Mouse (Mus musculus) forebrain, embryonic 13.5 days (tissue): ENCODE results near the gene Samd4b. TPM values are rescaled to one million over a fixed set of nuclear protein-coding genes. Genes with fewer than 3 reads are reported as not detected.

Experiments
- ATAC-seq: fragments of 200-750 bp; cut with Nextera tagmentation; 2 replicates; pipeline ENCODE4 v1.8.0; 2017
- H3K27ac ChIP-seq: fragments of 300-500 bp; sonication (generic); 2 replicates; pipeline ENCODE4 v1.5.1; 2015; ENCODE audit warnings: inconsistent platforms, mild to moderate bottlenecking, moderate library complexity
- H3K27me3 ChIP-seq: fragments of 300-500 bp; sonication (generic); 2 replicates; pipeline ENCODE4 v1.6.1; 2015; ENCODE audit warnings: mild to moderate bottlenecking, inconsistent platforms
- H3K36me3 ChIP-seq: fragments of 300-500 bp; sonication (generic); 2 replicates; pipeline ENCODE4 v1.6.1; 2015; ENCODE audit warnings: mild to moderate bottlenecking, inconsistent platforms; ENCODE audit not compliant: poor library complexity, severe bottlenecking
- H3K4me1 ChIP-seq: fragments of 300-500 bp; sonication (generic); 2 replicates; pipeline ENCODE4 v1.6.1; 2015; ENCODE audit warnings: inconsistent platforms
- H3K4me2 ChIP-seq: fragments of 300-500 bp; sonication (generic); 2 replicates; pipeline ENCODE4 v1.6.1; 2015; ENCODE audit warnings: inconsistent platforms, mild to moderate bottlenecking, moderate library complexity
- H3K4me3 ChIP-seq: fragments of 300-500 bp; sonication (generic); 2 replicates; pipeline ENCODE4 v1.5.1; 2015; ENCODE audit warnings: mild to moderate bottlenecking, inconsistent platforms
- H3K9ac ChIP-seq: fragments of 300-500 bp; sonication (generic); 2 replicates; pipeline ENCODE4 v1.6.1; 2015; ENCODE audit warnings: mild to moderate bottlenecking, inconsistent platforms
- H3K9me3 ChIP-seq: fragments of 300-500 bp; sonication (generic); replicated peaks from 2 replicates; pipeline ENCODE4 v1.6.1; 2016; ENCODE audit warnings: inconsistent platforms
- WGBS: fragments of 180-500 bp; shearing (Covaris S2); methylation state at CpG from one replicate; pipeline ENCODE4 v1.1.7; 2015; 5-methylcytosine and 5-hydroxymethylcytosine counted together
- polyA plus RNA-seq: library from polyadenylated mRNA; unstranded; fragments of >200 nt; fragmentation: Nextera tagmentation; extraction: Ambion mirVana; gene quantifications from 2 replicates; pipeline ENCODE4 v1.2.1, GENCODE M21; 2015

Gene Samd4b
- polyA plus RNA-seq, 1 experiment from 2014 or later = 20.5 TPM

- Histone ChIP-seq H3K27ac (no peak overlapping the region), H3K4me3 (no peak overlapping the region), H3K4me2 (no peak overlapping the region), H3K36me3 (no peaks in the 10 kb centered on the region), H3K9me3 (no peaks in the 10 kb centered on the region), H3K4me1 (peaks cover 17% of the 10 kb centered on the region), H3K9ac (no peak overlapping the region), H3K27me3 (peaks cover 7% of the 10 kb centered on the region; the same call in 1 of the 2 replicates)
- WGBS = 69% methylated on average over 13 of the region's 13 CpGs
- no peak for ATAC-seq
These were observed 149.8 kb downstream of the Samd4b start for GRCm38 (mm10) chr7:28447865-28448820.

GRCm38 (mm10) chr7:28447101-28447830 lies 150.7 kb downstream of the Samd4b start:
- H3K27me3 ChIP-seq = peaks cover 7% of the 10 kb centered on the region; the same call in 1 of the 2 replicates
- H3K4me1 ChIP-seq = peaks cover 11% of the 10 kb centered on the region
- H3K4me2 ChIP-seq = no peak overlapping the region
- no peak overlapping the region for H3K9ac ChIP-seq
- no peak for ATAC-seq
- no peaks in the 10 kb centered on the region for H3K9me3 ChIP-seq
- no peak overlapping the region for H3K4me3 ChIP-seq
- 14% methylated on average over 12 of the region's 12 CpGs for WGBS
- no peak overlapping the region for H3K27ac ChIP-seq
- no peaks in the 10 kb centered on the region for H3K36me3 ChIP-seq

- 5% methylated on average over 12 of the region's 12 CpGs for WGBS
- H3K4me2 ChIP-seq = no peak overlapping the region; the same call in 1 of the 2 replicates
- no peak overlapping the region for H3K9ac ChIP-seq
- H3K4me3 ChIP-seq = no peak overlapping the region
- peak; percentile 57; the same call in 1 of the 2 replicates for ATAC-seq
- H3K36me3 ChIP-seq = no peaks in the 10 kb centered on the region
- H3K27ac ChIP-seq = no peak overlapping the region
- peaks cover 7% of the 10 kb centered on the region; the same call in 1 of the 2 replicates for H3K27me3 ChIP-seq
- no peaks in the 10 kb centered on the region for H3K9me3 ChIP-seq
- H3K4me1 ChIP-seq = peaks cover 11% of the 10 kb centered on the region
These were observed 151.5 kb downstream of the Samd4b start for GRCm38 (mm10) chr7:28446446-28446845.

- Histone ChIP-seq H3K9ac (no peak overlapping the region), H3K4me2 (no peak overlapping the region), H3K4me3 (no peak overlapping the region), H3K9me3 (no peaks in the 10 kb centered on the region), H3K27ac (no peak overlapping the region), H3K4me1 (peaks cover 11% of the 10 kb centered on the region), H3K36me3 (no peaks in the 10 kb centered on the region), H3K27me3 (peaks cover 7% of the 10 kb centered on the region; the same call in 1 of the 2 replicates)
- ATAC-seq = no peak
- WGBS = 86% methylated on average over 13 of the region's 13 CpGs
These were observed 153.5 kb downstream of the Samd4b start for GRCm38 (mm10) chr7:28444344-28444974.

GRCm38 (mm10) chr7:28442688-28443087 lies 155.3 kb downstream of the Samd4b start:
- no peak overlapping the region for H3K4me2 ChIP-seq
- no peak overlapping the region for H3K27ac ChIP-seq
- peaks cover 11% of the 10 kb centered on the region for H3K4me1 ChIP-seq
- 62% methylated on average over 4 of the region's 4 CpGs for WGBS
- no peaks in the 10 kb centered on the region for H3K9me3 ChIP-seq
- H3K36me3 ChIP-seq = no peaks in the 10 kb centered on the region
- no peak overlapping the region for H3K4me3 ChIP-seq
- peaks cover 7% of the 10 kb centered on the region; the same call in 1 of the 2 replicates for H3K27me3 ChIP-seq
- ATAC-seq = no peak
- H3K9ac ChIP-seq = no peak overlapping the region

- WGBS = 88% methylated on average over 14 of the region's 14 CpGs
- no peaks in the 10 kb centered on the region for H3K9me3 ChIP-seq
- peaks cover 7% of the 10 kb centered on the region; the same call in 1 of the 2 replicates for H3K27me3 ChIP-seq
- no peak overlapping the region for H3K4me3 ChIP-seq
- H3K36me3 ChIP-seq = no peaks in the 10 kb centered on the region
- no peak overlapping the region for H3K9ac ChIP-seq
- H3K4me1 ChIP-seq = peaks cover 4% of the 10 kb centered on the region; the same call in 1 of the 2 replicates
- ATAC-seq = no peak
- no peak overlapping the region for H3K27ac ChIP-seq
- no peak overlapping the region for H3K4me2 ChIP-seq
These were observed 156.0 kb downstream of the Samd4b start for GRCm38 (mm10) chr7:28441776-28442485.

GRCm38 (mm10) chr7:28440739-28441138 lies 157.2 kb downstream of the Samd4b start:
- H3K4me1 ChIP-seq = no peaks in the 10 kb centered on the region
- peaks cover 3% of the 10 kb centered on the region; the same call in 1 of the 2 replicates for H3K27me3 ChIP-seq
- no peak overlapping the region for H3K4me2 ChIP-seq
- no peak for ATAC-seq
- 55% methylated on average over 2 of the region's 2 CpGs for WGBS
- H3K9ac ChIP-seq = peak overlapping the region; percentile 3; the same call in 1 of the 2 replicates
- no peaks in the 10 kb centered on the region for H3K9me3 ChIP-seq
- no peak overlapping the region for H3K27ac ChIP-seq
- no peak overlapping the region for H3K4me3 ChIP-seq
- H3K36me3 ChIP-seq = no peaks in the 10 kb centered on the region

- ATAC-seq = no peak
- H3K4me3 ChIP-seq = no peak overlapping the region
- no peaks in the 10 kb centered on the region for H3K27me3 ChIP-seq
- no peak overlapping the region for H3K4me2 ChIP-seq
- H3K9me3 ChIP-seq = no peaks in the 10 kb centered on the region
- H3K4me1 ChIP-seq = peaks cover 18% of the 10 kb centered on the region
- no peak overlapping the region for H3K9ac ChIP-seq
- no peak overlapping the region for H3K27ac ChIP-seq
- H3K36me3 ChIP-seq = no peaks in the 10 kb centered on the region
- WGBS = 85% methylated on average over 2 of the region's 2 CpGs
These were observed 159.2 kb downstream of the Samd4b start for GRCm38 (mm10) chr7:28438771-28439170.

GRCm38 (mm10) chr7:28437964-28438363 lies 160.0 kb downstream of the Samd4b start:
- Histone ChIP-seq H3K4me3 (no peak overlapping the region), H3K4me1 (peaks cover 26% of the 10 kb centered on the region)
- ATAC-seq = no peak

GRCm38 (mm10) chr7:28436932-28437570 lies 160.9 kb downstream of the Samd4b start, which contains the start of gene Gmfg:
Gmfg (plus strand) TSS chr7:28437447.
- peak within 1 kb of the TSS; percentile 67 for H3K4me2 ChIP-seq
- H3K4me3 ChIP-seq = peak within 1 kb of the TSS; percentile 95
- WGBS = 2% methylated on average over 16 of the region's 16 CpGs
- peak within 1 kb of the TSS; percentile 65 for H3K9ac ChIP-seq
- peaks cover 35% of the 10 kb centered on the region for H3K4me1 ChIP-seq
- ATAC-seq = no peak
- H3K36me3 ChIP-seq = no peaks in the 10 kb centered on the region; the same call in 1 of the 2 replicates
- H3K27me3 ChIP-seq = no peaks in the 10 kb centered on the region
- H3K9me3 ChIP-seq = no peaks in the 10 kb centered on the region
- peak within 1 kb of the TSS; percentile 37; the same call in 1 of the 2 replicates for H3K27ac ChIP-seq

More at GRCm38 (mm10) chr7:28437964-28438363, 160.0 kb downstream of the Samd4b start:
- Histone ChIP-seq H3K36me3 (no peaks in the 10 kb centered on the region; the same call in 1 of the 2 replicates), H3K4me2 (no peak overlapping the region), H3K27me3 (no peaks in the 10 kb centered on the region), H3K9me3 (no peaks in the 10 kb centered on the region), H3K27ac (no peak overlapping the region), H3K9ac (no peak overlapping the region)
